Mouse (Mus musculus): Measurements from ENCODE around the gene Rln3. TPM values are rescaled to one million over a fixed set of nuclear protein-coding genes. Genes with fewer than 3 reads are reported as not detected.

Rln3 gene
- 0.23 and 0.31 TPM in 2 replicates for polyA plus RNA-seq (2012; rRNA removed; ENCODE audit: low replicate concordance)

GRCm38 (mm10) chr8:84044900-84045299, at the start of gene Rln3:
Gene Rln3 (minus strand): TSS chr8:84045000.

GRCm38 (mm10) chr8:84066291-84066930, 21.6 kb upstream of the Rln3 start, which contains the start of gene Rfx1:
Gene Rfx1 (plus strand): TSS chr8:84066834.

GRCm38 (mm10) chr8:84065037-84065436, 20.2 kb upstream of the Rln3 start, which contains the start of gene Gm10643:
Gene Gm10643 (minus strand): TSS chr8:84065137.

GRCm38 (mm10) chr8:84042066-84042947, 2.5 kb downstream of the Rln3 start, which contains the start of gene Il27ra:
Gene Il27ra (minus strand): TSS chr8:84042589.

GRCm38 (mm10) chr8:84021096-84021495, 23.7 kb downstream of the Rln3 start, which contains the start of gene Palm3:
Gene Palm3 (plus strand): TSS chr8:84021471.

GRCm38 (mm10) chr8:84011705-84012498, 32.9 kb downstream of the Rln3 start, which contains the start of gene 2210011C24Rik:
Gene 2210011C24Rik (minus strand): TSS chr8:84012171.

GRCm38 (mm10) chr8:84001281-84002000, 43.4 kb downstream of the Rln3 start, which contains the start of gene 1700067K01Rik:
Gene 1700067K01Rik (plus strand): TSS chr8:84001502.

GRCm38 (mm10) chr8:83997511-83998141, 47.2 kb downstream of the Rln3 start, which contains the start of gene Samd1:
Gene Samd1 (plus strand): TSS chr8:83997672.

Other genes starting within 250 kb of the Rln3 start
- gene Adgrl1, start 144.9 kb downstream of the Rln3 start, polyA plus RNA-seq (2012; rRNA removed; ENCODE audit: low replicate concordance), result 33.2 and 156 TPM in 2 replicates
- gene Gm10644, start 89.8 kb downstream of the Rln3 start, polyA plus RNA-seq (2012; rRNA removed; ENCODE audit: low replicate concordance), result 1.9 and 5.0 TPM in 2 replicates
- 4.3 and 13.9 TPM in 2 replicates for gene Asf1b, start 89.5 kb downstream of the Rln3 start, polyA plus RNA-seq (2012; rRNA removed; ENCODE audit: low replicate concordance)
- gene Prkaca, start 72.0 kb downstream of the Rln3 start, polyA plus RNA-seq (2012; rRNA removed; ENCODE audit: low replicate concordance), result 150 and 220 TPM in 2 replicates
- 30.8 and 82.0 TPM in 2 replicates for gene Samd1, start 47.3 kb downstream of the Rln3 start, polyA plus RNA-seq (2012; rRNA removed; ENCODE audit: low replicate concordance)
- 0.39 TPM in 1 of 2 replicates, not detected in the other for gene 1700067K01Rik, start 43.5 kb downstream of the Rln3 start, polyA plus RNA-seq (2012; rRNA removed; ENCODE audit: low replicate concordance)
- gene 2210011C24Rik, start 32.8 kb downstream of the Rln3 start, polyA plus RNA-seq (2012; rRNA removed; ENCODE audit: low replicate concordance), result 0.24 and 0.27 TPM in 2 replicates
- gene Palm3, start 23.5 kb downstream of the Rln3 start, polyA plus RNA-seq (2012; rRNA removed; ENCODE audit: low replicate concordance), result 0.24 and 2.2 TPM in 2 replicates
- gene Il27ra, start 2.4 kb downstream of the Rln3 start, polyA plus RNA-seq (2012; rRNA removed; ENCODE audit: low replicate concordance), result 6.8 and 7.1 TPM in 2 replicates
- gene Gm10643, start 20.1 kb upstream of the Rln3 start, polyA plus RNA-seq (2012; rRNA removed; ENCODE audit: low replicate concordance), result 0.59 and 2.2 TPM in 2 replicates
- 13.7 and 31.8 TPM in 2 replicates for gene Rfx1, start 21.8 kb upstream of the Rln3 start, polyA plus RNA-seq (2012; rRNA removed; ENCODE audit: low replicate concordance)
- gene Dcaf15, start 59.8 kb upstream of the Rln3 start, polyA plus RNA-seq (2012; rRNA removed; ENCODE audit: low replicate concordance), result 30.1 and 50.5 TPM in 2 replicates
- 2.0 and 2.4 TPM in 2 replicates for gene Podnl1, start 81.0 kb upstream of the Rln3 start, polyA plus RNA-seq (2012; rRNA removed; ENCODE audit: low replicate concordance)
- 22.7 and 43.0 TPM in 2 replicates for gene Cc2d1a, start 102.9 kb upstream of the Rln3 start, polyA plus RNA-seq (2012; rRNA removed; ENCODE audit: low replicate concordance)
- gene 4930432K21Rik, start 103.0 kb upstream of the Rln3 start, polyA plus RNA-seq (2012; rRNA removed; ENCODE audit: low replicate concordance), result 0.67 and 1.2 TPM in 2 replicates
- 0.73 and 4.0 TPM in 2 replicates for gene Nanos3, start 140.2 kb upstream of the Rln3 start, polyA plus RNA-seq (2012; rRNA removed; ENCODE audit: low replicate concordance)
- 11.0 and 16.1 TPM in 2 replicates for gene Zswim4, start 192.1 kb upstream of the Rln3 start, polyA plus RNA-seq (2012; rRNA removed; ENCODE audit: low replicate concordance)
- gene D8Ertd738e, start 204.7 kb upstream of the Rln3 start, polyA plus RNA-seq (2012; rRNA removed; ENCODE audit: low replicate concordance), result 129 and 160 TPM in 2 replicates
- 33.1 and 104 TPM in 2 replicates for gene Mri1, start 212.3 kb upstream of the Rln3 start, polyA plus RNA-seq (2012; rRNA removed; ENCODE audit: low replicate concordance)
- gene Ccdc130, start 225.4 kb upstream of the Rln3 start, polyA plus RNA-seq (2012; rRNA removed; ENCODE audit: low replicate concordance), result 35.7 and 49.0 TPM in 2 replicates

Measured in subcutaneous adipose tissue, adult 2 months (tissue).